Mouse (Mus musculus): ENCODE measurements around the gene Fam216a. TPM values are rescaled to one million over a fixed set of nuclear protein-coding genes. Genes with fewer than 3 reads are reported as not detected.

Fam216a gene
- polyA plus RNA-seq, 1 experiment from 2014 or later, result 13.7 TPM

DNA sequence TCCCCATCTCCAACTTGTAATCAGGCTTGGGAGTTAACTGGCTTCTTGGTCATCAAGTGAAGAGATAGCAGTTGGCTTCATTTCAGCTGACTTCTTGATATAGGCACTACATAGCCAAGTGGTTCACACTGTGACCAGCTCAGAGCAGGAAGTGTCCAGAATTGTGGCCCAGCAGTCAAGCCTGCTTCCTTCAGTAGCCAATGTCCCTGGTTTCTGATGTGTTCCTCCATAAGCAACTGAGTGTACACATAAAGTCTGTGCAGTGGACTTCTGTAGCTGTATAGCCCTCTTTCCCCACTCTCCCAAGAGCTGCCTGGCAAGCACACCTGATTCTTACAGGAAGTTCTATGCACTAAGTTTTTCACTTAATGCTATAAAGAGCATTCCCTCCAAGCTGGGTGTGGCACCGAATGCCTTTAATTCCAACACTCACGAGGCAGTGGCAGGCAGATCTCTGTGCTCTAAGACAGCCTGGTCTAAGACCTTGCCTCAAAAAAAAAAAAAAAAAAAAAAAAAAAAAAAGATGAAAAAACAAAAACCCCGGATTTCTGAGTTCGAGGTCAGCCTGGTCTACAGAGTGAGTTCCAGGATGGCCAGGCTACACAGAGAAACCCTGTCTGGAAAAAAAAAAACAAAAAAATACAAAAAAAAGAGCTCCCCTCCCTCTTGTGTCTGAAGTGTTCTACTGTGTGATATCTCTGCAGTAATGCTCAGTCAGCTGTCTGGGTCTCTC, 5.1 kb upstream of the Fam216a start:
- ATAC-seq (ENCODE audit: low read depth), result no peak
- H3K4me3 ChIP-seq (ENCODE audit: low read depth, low read length), result no peak overlapping the region
- H3K9ac ChIP-seq (ENCODE audit: low read depth, low read length), result no peak overlapping the region
- H3K27ac ChIP-seq (ENCODE audit: low read length), result no peak overlapping the region
- peaks cover 12% of the 10 kb centered on the region for H3K4me1 ChIP-seq (ENCODE audit: control insufficient read depth, low read depth, low read length)
- no peaks in the 10 kb centered on the region for H3K27me3 ChIP-seq (ENCODE audit: control insufficient read depth, insufficient read depth, low read depth, low read length)
- 75% methylated on average over 4 of the region's 4 CpGs for WGBS (ENCODE audit: insufficient replicate concordance)
- peaks cover 16% of the 10 kb centered on the region for H3K36me3 ChIP-seq (ENCODE audit: control insufficient read depth, insufficient read depth)
- H3K9me3 ChIP-seq (replicated peaks; ENCODE audit: control insufficient read depth, low read length), result no peaks in the 10 kb centered on the region
- no peak overlapping the region for H3K4me2 ChIP-seq (ENCODE audit: low read depth, low read length)

DNA sequence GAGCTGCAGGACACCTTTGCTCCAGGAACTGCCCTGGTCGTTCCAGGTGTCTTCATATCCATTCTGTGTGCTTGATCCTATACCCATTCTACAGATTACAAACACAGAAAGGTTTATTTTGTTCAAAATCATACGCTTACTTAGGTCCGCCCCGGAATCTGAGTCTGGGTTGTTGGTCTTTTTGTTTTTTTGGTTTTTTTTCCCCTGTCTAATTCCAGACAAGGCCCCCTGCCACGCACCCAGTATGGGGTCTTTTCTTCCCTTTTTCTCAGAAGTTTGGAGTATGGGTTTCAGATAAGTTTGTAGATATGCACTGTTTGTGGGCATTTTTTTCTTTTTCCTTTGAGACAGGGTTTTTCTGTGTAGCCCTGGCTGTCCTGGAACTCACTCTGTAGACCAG, 714 bp upstream of the Fam216a start:
- Histone ChIP-seq H3K9me3 (replicated peaks; ENCODE audit: control insufficient read depth, low read length) (no peaks in the 10 kb centered on the region), H3K36me3 (ENCODE audit: control insufficient read depth, insufficient read depth) (peaks cover 6% of the 10 kb centered on the region; the same call in 1 of the 2 replicates), H3K27ac (ENCODE audit: low read length) (peak overlapping the region; percentile 93), H3K4me2 (ENCODE audit: low read depth, low read length) (peak overlapping the region; percentile 88), H3K4me1 (ENCODE audit: control insufficient read depth, low read depth, low read length) (peaks cover 22% of the 10 kb centered on the region), H3K9ac (ENCODE audit: low read depth, low read length) (peak overlapping the region; percentile 81), H3K27me3 (ENCODE audit: control insufficient read depth, insufficient read depth, low read depth, low read length) (no peaks in the 10 kb centered on the region), H3K4me3 (ENCODE audit: low read depth, low read length) (peak overlapping the region; percentile 88)
- ATAC-seq (ENCODE audit: low read depth), result no peak
- WGBS (ENCODE audit: insufficient replicate concordance), result 1% methylated on average over 5 of the region's 5 CpGs

DNA sequence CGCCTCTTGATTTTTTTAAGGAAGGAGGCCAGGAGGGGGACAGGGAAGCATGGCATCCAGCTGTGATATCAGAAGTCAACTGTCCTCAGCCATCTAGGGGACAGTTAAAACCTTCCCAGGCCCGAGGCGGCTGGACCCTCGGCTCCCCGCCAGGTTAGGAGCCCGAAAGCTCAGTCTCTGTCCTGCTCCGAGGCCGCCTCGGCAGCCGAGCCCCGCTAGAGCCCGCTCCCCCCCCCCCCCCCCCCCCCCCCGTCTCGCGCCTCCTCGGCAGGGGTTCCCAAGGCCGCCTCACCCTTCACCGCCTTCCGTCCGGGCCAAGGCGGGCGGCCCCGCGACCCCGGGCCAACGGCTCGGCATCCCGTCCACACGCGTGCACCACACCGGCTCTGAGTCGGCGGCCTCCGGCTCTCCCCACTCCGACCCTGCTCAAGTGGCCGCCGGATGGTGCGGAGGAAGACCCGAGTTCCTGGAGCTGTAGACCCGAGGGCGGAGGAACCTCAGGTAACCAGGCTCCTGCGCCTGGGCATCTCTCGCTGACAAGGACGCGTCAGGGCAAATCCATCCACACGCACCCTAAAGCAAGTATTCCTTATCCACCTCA, 473 bp downstream of the Fam216a start, which contains the start of gene Gpn3:
Gene Gpn3 (plus strand): TSS at position 286 of the 601 bp plus-strand sequence.
- under 1% methylated on average over 32 of the region's 46 CpGs for WGBS (ENCODE audit: insufficient replicate concordance)
- Histone ChIP-seq H3K9me3 (replicated peaks; ENCODE audit: control insufficient read depth, low read length) (no peaks in the 10 kb centered on the region), H3K36me3 (ENCODE audit: control insufficient read depth, insufficient read depth) (peaks cover 11% of the 10 kb centered on the region; the same call in 1 of the 2 replicates), H3K27ac (ENCODE audit: low read length) (peak within 1 kb of the TSS; percentile 93), H3K4me3 (ENCODE audit: low read depth, low read length) (peak within 1 kb of the TSS; percentile 88), H3K4me2 (ENCODE audit: low read depth, low read length) (peak within 1 kb of the TSS; percentile 88), H3K4me1 (ENCODE audit: control insufficient read depth, low read depth, low read length) (peaks cover 22% of the 10 kb centered on the region), H3K9ac (ENCODE audit: low read depth, low read length) (peak within 1 kb of the TSS; percentile 86), H3K27me3 (ENCODE audit: control insufficient read depth, insufficient read depth, low read depth, low read length) (no peaks in the 10 kb centered on the region)
- peak; percentile 39 for ATAC-seq (ENCODE audit: low read depth)

DNA sequence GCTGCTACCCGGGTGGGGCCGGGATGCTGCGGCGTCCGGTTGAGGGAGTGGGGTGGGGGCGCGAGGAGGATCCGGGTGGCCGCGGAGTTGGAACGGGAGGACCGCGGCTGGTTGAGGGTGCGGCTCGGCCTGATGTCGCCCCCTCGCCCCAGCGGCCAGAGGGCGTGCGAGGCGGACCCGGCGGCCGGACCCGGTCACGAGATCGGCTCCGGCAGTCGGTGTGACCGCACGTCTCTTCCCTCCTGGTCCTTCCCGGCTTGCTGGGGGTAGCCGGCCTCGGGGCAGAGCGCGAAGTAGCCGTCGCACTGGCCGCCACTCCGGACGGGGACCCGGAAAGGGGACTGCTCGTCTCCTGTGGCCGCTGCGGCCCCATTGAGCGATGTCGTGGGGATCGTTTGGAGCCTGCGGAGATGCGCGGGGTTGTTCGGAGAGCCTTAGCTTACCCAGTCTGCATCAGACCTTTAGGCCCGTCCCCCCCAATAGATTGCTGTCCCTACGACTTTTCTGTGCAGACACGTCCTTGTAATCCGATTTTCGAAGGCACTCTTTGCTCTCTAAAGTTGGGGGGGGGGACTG, 17.6 kb downstream of the Fam216a start:
- peak; percentile 63; the same call in 1 of the 2 replicates for ATAC-seq (ENCODE audit: low read depth)
- no peaks in the 10 kb centered on the region for H3K9me3 ChIP-seq (replicated peaks; ENCODE audit: control insufficient read depth, low read length)
- no peaks in the 10 kb centered on the region for H3K36me3 ChIP-seq (ENCODE audit: control insufficient read depth, insufficient read depth)
- peaks cover 10% of the 10 kb centered on the region for H3K4me1 ChIP-seq (ENCODE audit: control insufficient read depth, low read depth, low read length)
- H3K9ac ChIP-seq (ENCODE audit: low read depth, low read length), result peak overlapping the region; percentile 93
- no peaks in the 10 kb centered on the region for H3K27me3 ChIP-seq (ENCODE audit: control insufficient read depth, insufficient read depth, low read depth, low read length)
- peak overlapping the region; percentile 78 for H3K27ac ChIP-seq (ENCODE audit: low read length)
- under 1% methylated on average over 57 of the region's 57 CpGs for WGBS (ENCODE audit: insufficient replicate concordance)
- peak overlapping the region; percentile 94 for H3K4me3 ChIP-seq (ENCODE audit: low read depth, low read length)
- H3K4me2 ChIP-seq (ENCODE audit: low read depth, low read length), result peak overlapping the region; percentile 91

- peak; percentile 96 for ATAC-seq (ENCODE audit: low read depth)
- Histone ChIP-seq H3K4me2 (ENCODE audit: low read depth, low read length) (peak within 1 kb of the TSS; percentile 91), H3K4me3 (ENCODE audit: low read depth, low read length) (peak within 1 kb of the TSS; percentile 94), H3K9me3 (replicated peaks; ENCODE audit: control insufficient read depth, low read length) (no peaks in the 10 kb centered on the region), H3K27me3 (ENCODE audit: control insufficient read depth, insufficient read depth, low read depth, low read length) (no peaks in the 10 kb centered on the region), H3K27ac (ENCODE audit: low read length) (peak within 1 kb of the TSS; percentile 78), H3K36me3 (ENCODE audit: control insufficient read depth, insufficient read depth) (no peaks in the 10 kb centered on the region), H3K9ac (ENCODE audit: low read depth, low read length) (peak within 1 kb of the TSS; percentile 93), H3K4me1 (ENCODE audit: control insufficient read depth, low read depth, low read length) (peaks cover 10% of the 10 kb centered on the region)
- 1% methylated on average over 51 of the region's 51 CpGs for WGBS (ENCODE audit: insufficient replicate concordance)
Observed at GRCm38 (mm10) chr5:122353807-122354491, 18.2 kb downstream of the Fam216a start, which contains the start of the genes Rad9b and Vps29. Gene Rad9b (minus strand): TSS chr5:122354233. Gene Vps29 (plus strand): TSS chr5:122354369.

- no peak for ATAC-seq (ENCODE audit: low read depth)
- Histone ChIP-seq H3K36me3 (ENCODE audit: control insufficient read depth, insufficient read depth) (no peaks in the 10 kb centered on the region), H3K4me3 (ENCODE audit: low read depth, low read length) (no peak overlapping the region), H3K9me3 (replicated peaks; ENCODE audit: control insufficient read depth, low read length) (no peaks in the 10 kb centered on the region; the same call in 1 of the 2 replicates), H3K27me3 (ENCODE audit: control insufficient read depth, insufficient read depth, low read depth, low read length) (no peaks in the 10 kb centered on the region), H3K9ac (ENCODE audit: low read depth, low read length) (no peak overlapping the region), H3K4me2 (ENCODE audit: low read depth, low read length) (no peak overlapping the region), H3K27ac (ENCODE audit: low read length) (no peak overlapping the region), H3K4me1 (ENCODE audit: control insufficient read depth, low read depth, low read length) (no peaks in the 10 kb centered on the region)
- WGBS (ENCODE audit: insufficient replicate concordance), result 67% methylated on average over 4 of the region's 4 CpGs
Observed at GRCm38 (mm10) chr5:122345777-122346176, 26.4 kb downstream of the Fam216a start.

DNA sequence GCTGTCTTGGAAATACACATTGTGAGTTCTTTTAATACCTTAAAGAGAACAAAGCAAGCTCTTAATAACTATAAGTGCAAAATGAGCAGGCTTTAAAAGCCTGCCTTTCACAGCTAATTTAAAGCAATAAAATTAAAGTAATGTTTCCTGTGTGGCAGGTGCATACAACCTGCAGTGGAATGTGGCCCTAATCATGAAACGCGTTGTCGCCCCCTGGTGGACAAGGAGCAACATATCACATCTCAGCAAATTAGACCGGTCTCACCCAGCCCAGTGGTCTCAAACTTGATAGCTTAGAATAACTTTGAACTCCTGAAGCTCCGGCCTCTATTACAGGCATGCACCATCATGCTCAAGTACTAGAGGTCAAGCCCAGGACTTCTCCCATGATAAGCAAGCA, 27.9 kb downstream of the Fam216a start:
- H3K4me2 ChIP-seq (ENCODE audit: low read depth, low read length), result no peak overlapping the region
- no peaks in the 10 kb centered on the region for H3K27me3 ChIP-seq (ENCODE audit: control insufficient read depth, insufficient read depth, low read depth, low read length)
- H3K9me3 ChIP-seq (replicated peaks; ENCODE audit: control insufficient read depth, low read length), result no peaks in the 10 kb centered on the region; the same call in 1 of the 2 replicates
- H3K36me3 ChIP-seq (ENCODE audit: control insufficient read depth, insufficient read depth), result no peaks in the 10 kb centered on the region
- H3K27ac ChIP-seq (ENCODE audit: low read length), result no peak overlapping the region
- ATAC-seq (ENCODE audit: low read depth), result peak; percentile 30; the same call in 1 of the 2 replicates
- no peaks in the 10 kb centered on the region for H3K4me1 ChIP-seq (ENCODE audit: control insufficient read depth, low read depth, low read length)
- 4% methylated on average over 5 of the region's 5 CpGs for WGBS (ENCODE audit: insufficient replicate concordance)
- H3K9ac ChIP-seq (ENCODE audit: low read depth, low read length), result no peak overlapping the region
- H3K4me3 ChIP-seq (ENCODE audit: low read depth, low read length), result no peak overlapping the region

DNA sequence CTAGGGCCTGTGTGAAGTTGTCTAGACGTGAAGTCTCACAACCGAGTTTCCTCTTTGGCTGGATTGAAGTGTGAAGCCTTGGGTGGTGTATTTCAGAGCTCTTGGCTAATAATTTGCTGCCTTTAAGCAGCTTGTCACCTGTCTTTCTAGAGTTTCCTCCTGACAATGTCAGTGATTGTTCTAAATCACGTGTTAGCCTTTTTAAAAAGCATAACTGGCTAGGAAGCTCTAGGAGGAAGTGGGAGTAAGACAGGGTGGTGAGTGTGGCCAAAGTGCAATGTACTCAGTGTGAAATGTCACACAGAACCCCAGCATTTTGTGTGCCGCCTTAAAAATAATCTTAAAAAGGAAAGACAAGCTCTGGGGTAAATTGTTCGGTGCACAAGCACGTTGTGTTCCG, 28.4 kb downstream of the Fam216a start:
- WGBS (ENCODE audit: insufficient replicate concordance), result 30% methylated on average over 7 of the region's 7 CpGs
- H3K36me3 ChIP-seq (ENCODE audit: control insufficient read depth, insufficient read depth), result no peaks in the 10 kb centered on the region
- H3K4me1 ChIP-seq (ENCODE audit: control insufficient read depth, low read depth, low read length), result no peaks in the 10 kb centered on the region
- no peak overlapping the region for H3K9ac ChIP-seq (ENCODE audit: low read depth, low read length)
- H3K9me3 ChIP-seq (replicated peaks; ENCODE audit: control insufficient read depth, low read length), result no peaks in the 10 kb centered on the region; the same call in 1 of the 2 replicates
- H3K4me2 ChIP-seq (ENCODE audit: low read depth, low read length), result no peak overlapping the region
- no peaks in the 10 kb centered on the region for H3K27me3 ChIP-seq (ENCODE audit: control insufficient read depth, insufficient read depth, low read depth, low read length)
- H3K27ac ChIP-seq (ENCODE audit: low read length), result no peak overlapping the region
- H3K4me3 ChIP-seq (ENCODE audit: low read depth, low read length), result no peak overlapping the region
- no peak for ATAC-seq (ENCODE audit: low read depth)

Measured in liver, embryonic 16.5 days (tissue).